Comparison of ENCODE assay signal across 7 mouse cellular contexts in the genomic region with DNA sequence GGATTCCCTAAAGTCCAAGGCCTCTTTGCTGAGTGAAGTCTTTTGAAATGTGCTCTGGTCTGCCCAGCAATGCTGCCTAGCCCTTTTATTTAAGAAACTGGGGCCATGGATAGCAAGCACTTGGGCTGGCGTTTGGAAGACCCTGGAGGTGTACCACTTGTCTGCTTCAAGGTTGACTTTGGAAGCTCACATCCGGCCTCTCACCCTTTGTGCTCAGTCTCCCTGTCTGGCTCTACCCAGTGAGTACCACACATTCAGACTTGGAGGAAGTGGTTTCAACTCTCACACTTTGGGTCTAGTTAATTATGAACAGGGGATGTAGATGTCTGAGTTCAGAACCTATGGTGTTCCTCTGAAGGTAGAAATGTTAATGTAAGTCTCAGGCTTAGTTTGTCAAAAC. TPM values are rescaled to one million over a fixed set of nuclear protein-coding genes. Genes with fewer than 3 reads are reported as not detected.
DNase-seq lines count a peak whose midpoint lies in the region; ATAC-seq lines count a peak whose summit lies in the region.

No protein-coding gene starts in this region.

- no peak for ATAC-seq in neural tube, embryonic 11.5 days (ENCODE audit: insufficient read depth, low FRiP score, low TSS enrichment)
- no peak for ATAC-seq in embryonic facial prominence, embryonic 15.5 days (ENCODE audit: insufficient number of reproducible peaks, low FRiP score, low TSS enrichment, low read depth)
- no peak for ATAC-seq in limb, embryonic 13.5 days (ENCODE audit: low FRiP score, low read depth)
- ATAC-seq in stomach, embryonic 15.5 days (ENCODE audit: insufficient read depth, low FRiP score, low read depth), result no peak

- peak overlapping the region; percentile 97 for H3K4me3 ChIP-seq in neural tube, embryonic 11.5 days (ENCODE audit: low read depth, low read length)
- H3K4me3 ChIP-seq in embryonic facial prominence, embryonic 15.5 days (replicated peaks), result peak overlapping the region; percentile 85
- H3K4me3 ChIP-seq in limb, embryonic 13.5 days, result peak overlapping the region; percentile 91
- peak overlapping the region; percentile 65 for H3K4me3 ChIP-seq in stomach, embryonic 15.5 days (replicated peaks)

- H3K4me2 ChIP-seq in neural tube, embryonic 11.5 days (ENCODE audit: low read depth), result peak overlapping the region; percentile 60
- H3K4me2 ChIP-seq in embryonic facial prominence, embryonic 15.5 days (replicated peaks), result peak overlapping the region; percentile 76
- H3K4me2 ChIP-seq in limb, embryonic 13.5 days (replicated peaks), result peak overlapping the region; percentile 79
- peak overlapping the region; percentile 69 for H3K4me2 ChIP-seq in stomach, embryonic 15.5 days

- WGBS in neural tube, embryonic 11.5 days, result 38% methylated on average over 2 of the region's 2 CpGs
- WGBS in embryonic facial prominence, embryonic 15.5 days, result 58% methylated on average over 2 of the region's 2 CpGs
- WGBS in limb, embryonic 13.5 days, result 79% methylated on average over 2 of the region's 2 CpGs
- 50% methylated on average over 2 of the region's 2 CpGs for WGBS in stomach, embryonic 15.5 days

- H3K4me1 ChIP-seq in neural tube, embryonic 11.5 days (ENCODE audit: control insufficient read depth, insufficient read depth, low read length), result peaks cover 16% of the 10 kb centered on the region
- peaks cover 27% of the 10 kb centered on the region for H3K4me1 ChIP-seq in embryonic facial prominence, embryonic 15.5 days
- peaks cover 42% of the 10 kb centered on the region for H3K4me1 ChIP-seq in limb, embryonic 13.5 days
- peaks cover 6% of the 10 kb centered on the region; the same call in 1 of the 2 replicates for H3K4me1 ChIP-seq in stomach, embryonic 15.5 days

- peak overlapping the region; percentile 98; the same call in 1 of the 2 replicates for H3K27ac ChIP-seq in neural tube, embryonic 11.5 days (ENCODE audit: low read depth, low read length)
- H3K27ac ChIP-seq in embryonic facial prominence, embryonic 15.5 days (replicated peaks), result no peak overlapping the region
- no peak overlapping the region; the same call in 1 of the 2 replicates for H3K27ac ChIP-seq in limb, embryonic 13.5 days
- no peak overlapping the region for H3K27ac ChIP-seq in stomach, embryonic 15.5 days

- no peaks in the 10 kb centered on the region for H3K9me3 ChIP-seq in neural tube, embryonic 11.5 days (ENCODE audit: control insufficient read depth, low read length)
- H3K9me3 ChIP-seq in embryonic facial prominence, embryonic 15.5 days (replicated peaks), result no peaks in the 10 kb centered on the region
- H3K9me3 ChIP-seq in limb, embryonic 13.5 days, result no peaks in the 10 kb centered on the region
- H3K9me3 ChIP-seq in stomach, embryonic 15.5 days, result no peaks in the 10 kb centered on the region

- peak; percentile 20 for DNase-seq in neural tube, embryonic 11.5 days (ENCODE audit: low spot score)
- DNase-seq in neural tube, embryonic 10.5 days (ENCODE audit: extremely low spot score, low spot score), result no peak
- DNase-seq in layer of hippocampus, postnatal 25 days (ENCODE audit: extremely low spot score in 1 of 2, low spot score in 1 of 2), result no peak
- no peak for DNase-seq in kidney, adult 8-10 months

- H3K27me3 ChIP-seq in neural tube, embryonic 11.5 days (ENCODE audit: control insufficient read depth, insufficient read depth, low read length), result no peaks in the 10 kb centered on the region
- peaks cover 3% of the 10 kb centered on the region; the same call in 1 of the 2 replicates for H3K27me3 ChIP-seq in embryonic facial prominence, embryonic 15.5 days
- peaks cover 7% of the 10 kb centered on the region; the same call in 1 of the 2 replicates for H3K27me3 ChIP-seq in limb, embryonic 13.5 days
- H3K27me3 ChIP-seq in stomach, embryonic 15.5 days (replicated peaks), result no peaks in the 10 kb centered on the region

- peak overlapping the region; percentile 98 for H3K9ac ChIP-seq in neural tube, embryonic 11.5 days (ENCODE audit: low read length)
- H3K9ac ChIP-seq in embryonic facial prominence, embryonic 15.5 days, result no peak overlapping the region
- no peak overlapping the region; the same call in 1 of the 2 replicates for H3K9ac ChIP-seq in limb, embryonic 13.5 days
- H3K9ac ChIP-seq in stomach, embryonic 15.5 days, result no peak overlapping the region

- no peaks in the 10 kb centered on the region for H3K36me3 ChIP-seq in neural tube, embryonic 11.5 days (ENCODE audit: control insufficient read depth, insufficient read depth, low read length)
- H3K36me3 ChIP-seq in embryonic facial prominence, embryonic 15.5 days, result no peaks in the 10 kb centered on the region
- no peaks in the 10 kb centered on the region for H3K36me3 ChIP-seq in limb, embryonic 13.5 days
- H3K36me3 ChIP-seq in stomach, embryonic 15.5 days, result no peaks in the 10 kb centered on the region

RNA-seq across cellular contexts. Expression of gene Fyn, which starts 2.8 kb away (rescaled TPM):
- 61.7 and 66.0 TPM in 2 replicates for polyA plus RNA-seq in neural tube, embryonic 11.5 days (2014; fragmentation: Nextera tagmentation; extraction: Ambion mirVana)
- polyA plus RNA-seq in embryonic facial prominence, embryonic 15.5 days (2015; fragmentation: Nextera tagmentation; extraction: Ambion mirVana), result 42.8 and 53.2 TPM in 2 replicates
- 28.0 and 29.6 TPM in 2 replicates for polyA plus RNA-seq in limb, embryonic 13.5 days (2015; fragmentation: Nextera tagmentation; extraction: Ambion mirVana)
- polyA plus RNA-seq in stomach, embryonic 15.5 days (2015; fragmentation: Nextera tagmentation; extraction: Ambion mirVana), result 22.1 and 27.7 TPM in 2 replicates
- 100 to 1,000 TPM; 166 to 174 TPM for total RNA-seq in layer of hippocampus, postnatal 25 days (2021)
